Mouse (Mus musculus) gastrocnemius, adult 8-10 months (tissue): Measurements from ENCODE around the gene Nkiras1. TPM values are rescaled to one million over a fixed set of nuclear protein-coding genes. Genes with fewer than 3 reads are reported as not detected.
"Not testable (repeated sequence)": the region's sequence is repeated elsewhere in the genome, so short reads cannot be mapped to it uniquely, and the experiment has no call there.

Experiments used
- DNase-seq, 2 experiments: peaks; one replicate each; pipeline ENCODE4 v3.0.0; 2022; ENCODE audit warnings: low spot score in 2 of 2
- total RNA-seq, 4 experiments: library from RNA; stranded (reverse); gene quantifications; 2 replicates each; pipeline ENCODE4 v1.2.4; 2022

Nkiras1 gene
- total RNA-seq = 10 to 100 TPM; 31.0 to 33.9 (median 31.8) TPM

DNA sequence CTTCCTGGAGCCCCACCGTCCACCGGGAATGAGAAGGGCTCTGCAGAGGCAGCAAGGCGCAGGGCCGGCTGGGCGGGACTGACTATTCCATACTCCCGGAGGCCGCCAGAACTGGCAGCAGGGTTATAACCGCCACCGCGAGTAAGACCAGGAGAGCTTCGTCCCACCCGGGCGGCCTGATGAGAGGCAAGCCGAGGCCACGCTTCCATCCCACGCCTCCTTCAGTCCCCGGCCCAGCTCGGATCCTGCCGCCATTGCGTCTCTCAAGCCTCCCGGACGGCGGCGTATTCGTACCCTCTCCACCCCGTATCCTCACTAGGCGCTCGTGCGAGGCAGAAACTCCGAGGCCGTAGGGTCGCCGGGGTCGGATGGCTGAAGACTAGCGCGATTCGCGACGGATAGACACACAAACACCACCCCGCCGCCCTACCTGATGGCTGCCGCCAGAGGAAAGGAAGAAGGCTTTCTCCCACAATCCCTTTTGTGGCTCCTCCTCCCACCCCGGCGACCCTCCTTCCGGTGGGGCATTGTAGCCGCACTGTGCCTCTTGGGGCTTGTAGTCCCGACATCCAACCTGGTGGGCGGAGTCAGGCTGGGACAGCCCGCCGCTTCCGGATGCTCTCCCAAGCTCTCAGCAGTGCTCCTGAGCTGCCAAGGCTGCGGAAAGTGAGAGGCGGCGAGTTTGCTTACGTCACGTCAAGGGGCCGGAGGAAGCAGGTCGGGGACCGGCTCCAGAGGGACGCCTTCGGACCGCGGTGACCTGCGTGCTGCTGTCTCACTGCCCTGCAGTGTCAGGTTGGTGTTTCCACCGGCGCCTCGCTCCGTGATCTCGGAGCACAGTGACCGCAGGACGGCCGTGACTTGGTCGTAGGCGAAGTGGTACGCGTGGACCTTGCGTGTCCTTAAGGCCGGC lies at the start of gene Nkiras1, which contains the start of gene Rpl15:
Nkiras1 (plus strand) TSS at position 608 of the 913 bp plus-strand sequence.
Rpl15 (minus strand) TSS at position 863 of the 913 bp plus-strand sequence.
- peak; percentile 98 to 99 for DNase-seq

DNA sequence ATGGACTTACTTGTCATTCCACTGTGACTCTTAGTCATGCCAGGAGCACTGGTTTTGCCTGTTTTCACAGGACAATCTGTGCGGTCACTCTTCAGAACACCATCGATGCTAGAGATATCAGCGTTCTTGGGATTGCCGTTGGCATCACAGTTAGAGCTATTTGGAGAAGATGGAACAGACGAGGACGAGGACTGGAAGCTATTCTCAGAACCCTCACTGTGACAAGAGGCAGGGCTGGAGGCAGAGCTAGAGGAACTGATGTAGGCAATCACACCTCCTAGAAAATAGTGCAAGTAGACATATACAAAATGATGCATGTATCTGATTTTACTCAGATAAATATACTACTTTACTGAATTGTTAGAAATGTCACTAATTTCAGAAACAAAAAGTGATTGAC lies 49.0 kb upstream of the Nkiras1 start:
- no peak for DNase-seq

DNA sequence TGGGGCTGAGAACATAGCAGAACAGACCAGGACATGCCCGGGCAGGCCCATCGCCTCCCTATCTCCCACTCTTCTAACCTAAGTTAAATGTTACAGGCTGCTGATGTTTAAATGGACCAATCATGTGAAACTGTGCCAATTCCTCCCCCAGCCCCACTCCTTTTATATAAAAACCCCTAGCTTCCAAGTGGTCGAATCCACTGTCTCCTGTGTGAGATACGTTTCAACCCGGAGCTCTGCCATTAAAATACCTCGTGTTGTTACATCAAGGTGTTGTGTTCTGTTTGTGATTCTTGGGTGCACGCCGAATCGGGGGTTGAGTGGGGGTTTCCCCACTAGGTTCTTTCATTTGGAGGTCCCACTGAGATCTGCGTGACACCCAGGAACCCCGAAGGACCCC lies 45.5 kb upstream of the Nkiras1 start:
- DNase-seq = not testable (repeated sequence)

DNA sequence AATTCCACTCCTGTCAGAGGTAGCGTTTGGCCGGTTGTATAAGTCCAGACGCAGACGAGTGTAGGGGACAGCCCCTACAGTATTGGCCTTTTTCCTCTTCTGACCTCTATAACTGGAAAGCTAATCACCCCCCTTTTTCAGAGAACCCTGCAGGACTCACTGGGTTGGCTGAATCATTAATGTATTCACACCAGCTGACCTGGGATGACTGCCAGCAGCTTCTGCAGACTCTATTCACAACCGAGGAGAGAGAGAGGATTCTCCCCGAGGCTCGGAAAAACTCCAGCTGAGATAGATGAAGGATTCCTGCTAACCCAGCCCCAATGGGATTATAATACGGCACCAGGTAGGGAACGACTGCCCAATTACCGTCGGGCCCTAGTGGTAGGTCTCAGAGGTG lies 44.8 kb upstream of the Nkiras1 start:
- not testable (repeated sequence) for DNase-seq

DNA sequence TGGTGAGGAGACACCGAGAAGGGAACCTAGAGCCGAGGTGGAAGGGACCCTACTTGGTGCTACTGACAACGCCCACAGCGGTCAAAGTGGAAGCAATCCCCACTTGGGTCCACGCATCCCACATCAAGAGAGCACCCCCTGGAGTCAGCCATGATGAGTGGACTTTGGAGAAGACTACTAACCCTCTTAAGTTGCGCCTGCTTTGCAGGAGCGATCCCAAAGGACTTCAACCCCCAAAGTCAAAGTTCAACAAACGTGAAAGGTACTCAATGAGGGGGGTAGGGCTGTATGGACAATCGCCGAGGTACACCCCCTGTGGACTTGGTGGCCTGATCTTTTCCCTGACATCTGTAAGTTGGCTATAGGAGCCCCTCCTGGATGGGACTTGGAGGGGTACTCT lies 41.2 kb upstream of the Nkiras1 start:
- not testable (repeated sequence) for DNase-seq

DNA sequence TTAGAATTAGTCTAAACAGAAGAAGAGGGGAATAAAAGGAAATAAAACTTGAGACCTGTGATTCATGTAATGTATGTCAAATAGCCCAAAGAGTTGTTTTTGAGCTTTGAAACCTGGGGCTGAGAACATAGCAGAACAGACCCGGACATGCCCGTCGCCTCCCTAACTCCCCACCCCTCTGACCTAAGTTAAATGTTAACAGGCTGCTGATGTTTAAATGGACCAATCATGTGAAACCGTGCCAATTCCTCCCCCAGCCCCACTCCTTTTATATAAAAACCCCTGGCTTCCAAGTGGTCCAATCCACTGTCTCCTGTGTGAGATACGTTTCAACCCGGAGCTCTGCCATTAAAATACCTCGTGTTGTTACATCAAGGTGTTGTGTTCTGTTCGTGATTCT lies 39.1 kb upstream of the Nkiras1 start:
- DNase-seq = not testable (repeated sequence)

DNA sequence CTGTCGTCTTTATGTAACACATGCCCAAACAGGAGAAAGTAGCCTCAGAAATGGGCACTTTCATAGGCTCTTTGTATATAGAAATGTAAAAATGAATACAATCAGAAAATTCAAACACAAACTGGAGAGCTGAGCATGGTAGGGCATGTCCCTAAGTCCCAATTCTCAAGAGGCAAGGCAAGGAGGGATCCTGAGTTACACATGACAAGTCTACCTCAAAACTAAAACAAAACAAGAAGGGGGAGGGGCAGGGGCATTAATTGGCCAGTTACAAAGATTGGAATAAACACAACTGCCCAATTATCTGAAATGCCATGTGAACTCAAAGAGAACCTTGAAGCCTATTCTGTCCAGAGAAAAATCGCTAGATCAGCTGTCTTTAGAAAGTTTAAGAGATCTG lies 37.9 kb upstream of the Nkiras1 start:
- no peak for DNase-seq

DNA sequence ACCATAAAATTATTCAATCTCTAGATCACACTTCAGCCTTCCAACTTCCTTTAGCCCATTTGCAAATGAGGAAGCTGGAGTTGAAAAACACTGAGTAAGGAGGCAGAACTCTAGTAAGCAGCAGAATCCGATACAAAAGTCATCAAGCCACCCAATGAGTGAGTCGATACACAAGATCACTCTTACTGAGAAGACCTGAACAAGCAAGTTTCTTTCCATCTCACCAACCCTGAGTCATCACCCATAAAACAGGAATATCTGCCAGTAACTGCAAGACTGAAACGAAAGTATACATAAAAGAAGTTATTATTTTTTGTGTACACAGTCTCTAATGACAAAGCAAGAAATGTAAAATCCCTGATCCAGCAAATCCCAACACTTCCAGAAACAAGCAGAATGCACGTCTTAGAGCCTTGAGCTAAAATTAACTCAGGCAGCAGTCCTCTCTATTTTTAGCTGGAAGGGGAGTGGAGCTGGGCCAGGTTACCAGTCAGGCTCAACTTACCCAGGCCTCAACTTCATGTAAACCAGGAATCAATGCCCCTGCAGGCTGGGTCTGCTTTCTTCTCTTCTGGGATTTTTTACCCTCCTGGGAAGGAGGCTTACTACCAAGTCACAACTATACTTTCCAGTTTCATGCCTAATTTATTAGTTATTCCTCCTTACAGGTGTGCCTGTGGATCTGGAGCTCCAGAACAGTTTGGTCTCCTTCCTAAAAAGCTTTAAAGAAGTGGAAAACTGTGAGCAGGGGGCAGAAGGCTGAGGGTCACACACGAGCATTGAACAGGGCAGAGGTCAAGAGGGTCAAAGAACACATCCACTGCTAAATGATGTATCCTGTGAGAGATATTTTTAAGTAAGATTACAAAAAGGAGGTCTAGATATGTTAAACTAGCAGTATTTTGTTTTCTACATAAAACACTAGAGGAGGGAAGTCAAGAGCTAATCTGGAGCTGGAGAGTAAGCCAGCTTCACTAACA lies 36.7 kb upstream of the Nkiras1 start:
- peak in 1 of 2 experiments; percentile 48 for DNase-seq

DNA sequence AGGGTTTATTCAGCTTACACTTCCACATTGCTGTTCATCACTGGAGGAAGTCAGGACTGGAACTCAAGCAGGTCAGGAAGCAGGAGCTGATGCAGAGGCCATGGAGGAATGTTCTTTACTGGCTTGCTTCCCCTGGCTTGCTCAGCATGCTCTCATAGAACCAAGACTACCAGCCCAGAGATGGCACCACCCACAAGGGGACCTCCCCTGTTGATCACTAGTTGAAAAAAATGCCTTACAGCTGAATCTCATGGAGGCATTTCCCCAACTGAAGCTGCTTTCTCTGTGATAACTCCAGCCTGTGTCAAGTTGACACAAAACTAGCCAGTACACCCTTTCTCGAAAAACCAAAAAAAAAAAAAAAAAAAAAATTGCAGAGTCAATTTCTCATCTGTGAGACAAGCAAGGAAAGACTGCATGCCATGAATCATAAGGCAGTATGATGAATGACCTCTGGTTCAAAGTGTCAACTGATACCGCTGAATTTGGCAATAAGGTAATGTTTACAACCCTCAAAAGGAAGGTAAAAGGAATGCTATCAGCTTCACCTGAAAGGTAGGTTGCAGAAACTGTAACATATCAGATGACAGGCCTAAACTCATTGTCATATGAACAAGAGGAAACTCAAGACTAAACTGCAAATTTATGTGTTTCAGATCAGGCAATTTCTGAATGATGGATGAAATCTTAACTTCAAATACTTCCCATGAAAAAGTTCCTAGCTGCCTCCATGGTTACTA lies 34.3 kb upstream of the Nkiras1 start:
- DNase-seq = not testable (repeated sequence)

DNA sequence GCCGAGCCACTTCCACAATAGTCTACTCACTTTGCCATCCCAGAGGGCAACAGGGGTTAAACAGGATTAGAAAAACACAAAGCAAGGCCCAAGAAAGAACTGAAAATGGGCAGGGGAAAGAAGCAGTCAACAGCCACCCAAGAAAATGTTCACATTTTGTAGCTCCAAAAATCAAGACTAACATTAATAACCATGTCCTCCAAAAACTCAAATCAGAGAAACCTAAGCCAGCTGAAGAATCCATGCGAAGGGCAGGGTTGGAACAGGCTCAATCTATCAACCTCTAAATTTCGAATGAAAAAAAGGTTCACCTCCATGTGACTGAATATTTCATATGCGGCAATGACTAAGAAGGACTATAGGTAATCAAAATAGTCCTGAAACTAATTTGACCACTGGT lies 33.6 kb upstream of the Nkiras1 start:
- DNase-seq = no peak

DNA sequence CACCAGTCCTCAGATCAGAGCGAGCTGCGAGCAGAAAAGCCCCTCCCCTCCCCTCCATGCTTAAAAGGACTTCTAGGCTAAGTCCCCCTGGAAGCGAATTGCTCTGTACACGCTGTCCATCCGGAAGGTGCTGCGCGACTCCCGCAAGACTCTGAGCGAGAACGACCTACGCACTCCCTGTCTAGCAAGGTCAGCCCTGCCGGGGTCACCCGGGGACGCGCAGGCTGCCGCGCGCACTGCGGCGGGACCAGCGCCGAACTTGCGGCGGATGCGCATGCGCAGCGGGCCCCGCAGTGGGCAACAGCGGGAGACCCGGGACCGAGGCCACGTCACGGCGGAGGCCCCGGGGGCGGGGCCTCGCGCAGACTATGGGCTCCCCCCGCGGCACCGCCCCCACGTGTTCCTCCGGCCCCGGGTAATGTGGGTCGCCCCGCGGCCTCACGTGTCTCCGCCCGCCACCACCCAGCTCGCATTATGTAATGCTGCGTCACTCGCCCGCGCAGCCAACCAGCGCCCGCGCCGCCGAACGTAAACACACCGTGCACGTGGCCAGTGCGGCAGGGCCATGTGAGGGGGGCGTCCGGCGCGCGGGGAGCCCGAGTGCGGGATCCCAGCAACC lies 32.7 kb upstream of the Nkiras1 start:
- peak; percentile 99 for DNase-seq

DNA sequence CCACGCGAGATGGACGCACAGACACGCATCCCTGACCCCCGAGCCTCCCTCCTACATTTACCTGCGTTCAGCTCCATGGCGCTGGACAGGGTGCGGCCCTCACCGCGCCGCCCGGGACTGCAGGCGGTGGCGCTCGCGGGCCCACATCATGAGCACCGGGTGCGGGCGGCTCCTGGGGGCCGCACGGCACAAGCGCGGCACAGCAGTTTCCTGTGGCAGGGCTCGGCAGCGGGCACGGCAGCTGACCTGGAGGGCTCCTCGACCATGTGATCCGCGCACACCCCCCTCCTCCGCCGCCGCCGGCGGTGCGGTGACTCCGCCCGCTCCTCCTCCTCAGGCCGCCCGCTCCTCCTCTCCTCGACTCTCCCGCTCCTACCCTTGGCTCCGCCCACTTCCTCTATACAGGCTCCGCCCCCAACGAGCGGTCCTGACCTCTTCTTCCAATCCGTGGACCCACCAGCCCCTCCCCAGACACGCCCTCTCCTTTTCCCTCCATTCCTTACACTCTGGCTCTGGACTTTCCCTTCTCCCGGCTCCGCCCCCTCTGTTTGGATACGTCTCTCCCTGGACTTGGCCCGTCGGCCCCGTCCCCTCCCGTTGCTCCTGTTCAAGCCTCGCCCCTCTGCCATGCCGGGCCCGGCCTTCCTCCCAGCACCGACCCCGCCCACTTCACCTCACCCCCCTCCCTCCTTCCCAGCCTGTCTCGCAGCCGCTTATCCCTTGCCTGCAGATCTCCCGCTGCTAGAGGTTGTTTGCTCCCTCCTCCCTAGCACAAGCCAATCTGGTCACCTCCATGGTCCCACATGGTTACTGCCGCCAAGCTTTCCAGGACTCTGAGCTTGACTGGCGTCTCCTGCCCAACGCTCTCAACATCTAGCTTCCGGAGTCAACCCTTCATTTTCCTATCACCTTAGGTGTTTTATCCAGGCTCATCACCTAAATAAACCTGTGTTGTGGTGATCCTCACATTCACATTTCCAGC lies 31.9 kb upstream of the Nkiras1 start, which contains the start of gene Nr1d2:
Nr1d2 (minus strand) TSS at position 378 of the 982 bp plus-strand sequence.
- peak; percentile 99 to 100 for DNase-seq

DNA sequence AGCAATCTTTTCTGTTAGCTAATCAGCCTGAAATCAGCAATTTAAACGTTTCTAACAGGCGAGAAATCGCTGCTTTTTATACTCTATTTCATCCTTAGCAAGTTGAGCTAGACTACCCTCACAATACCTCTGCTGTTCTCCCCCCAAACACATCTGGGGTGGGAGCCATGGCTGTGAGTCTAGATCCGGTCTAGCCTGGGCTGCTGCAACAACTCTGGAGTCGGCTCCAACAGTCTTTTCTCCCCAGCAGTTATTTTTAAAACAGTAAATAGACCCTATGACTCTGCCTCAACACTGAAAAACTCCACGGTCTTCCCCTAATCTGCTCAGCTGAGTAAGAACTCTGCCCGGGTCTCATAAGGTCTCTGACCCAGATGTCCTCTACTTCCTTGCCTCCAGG lies 30.8 kb upstream of the Nkiras1 start:
- DNase-seq = no peak

DNA sequence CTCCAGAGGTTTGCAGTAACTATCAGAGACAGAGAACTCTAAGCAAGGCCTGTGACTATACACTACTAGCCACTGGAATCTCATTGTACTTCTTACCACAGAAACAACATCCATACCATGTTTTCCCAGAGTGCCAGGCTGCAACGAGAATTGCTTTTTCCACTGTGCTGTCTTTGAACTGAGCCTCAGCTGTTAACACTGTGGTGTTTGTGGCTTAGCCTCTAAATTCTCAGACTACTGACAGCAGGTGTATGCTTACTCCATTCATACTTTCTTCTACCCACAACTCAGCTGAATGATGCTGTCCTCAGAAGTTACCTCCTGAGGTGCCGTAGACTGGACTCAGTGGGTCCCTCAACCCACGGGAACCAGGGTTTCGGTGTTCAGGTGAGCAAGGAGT lies 29.1 kb upstream of the Nkiras1 start:
- DNase-seq = no peak

DNA sequence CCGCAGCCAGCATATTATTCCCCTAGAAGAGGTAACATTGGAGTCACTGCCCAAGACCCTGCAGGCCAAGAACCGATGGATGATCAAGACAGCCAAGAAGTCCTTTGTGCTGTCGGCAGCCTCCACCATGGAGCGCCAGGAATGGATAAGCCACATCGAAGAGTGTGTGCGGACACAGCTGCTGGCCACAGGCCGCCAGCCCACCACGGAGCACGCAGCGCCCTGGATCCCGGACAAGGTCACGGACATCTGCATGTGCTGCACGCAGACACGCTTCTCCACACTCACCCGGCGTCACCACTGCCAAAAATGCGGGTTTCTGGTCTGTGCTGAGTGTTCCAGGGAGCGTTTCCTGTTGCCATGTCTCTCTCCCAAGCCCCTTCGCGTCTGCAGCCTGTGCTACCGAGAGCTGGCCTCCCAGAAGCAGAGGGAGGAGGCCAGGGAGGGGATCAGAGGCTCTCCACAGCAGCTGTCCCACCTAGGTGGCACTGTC lies 28.3 kb upstream of the Nkiras1 start:
- DNase-seq = no peak

DNA sequence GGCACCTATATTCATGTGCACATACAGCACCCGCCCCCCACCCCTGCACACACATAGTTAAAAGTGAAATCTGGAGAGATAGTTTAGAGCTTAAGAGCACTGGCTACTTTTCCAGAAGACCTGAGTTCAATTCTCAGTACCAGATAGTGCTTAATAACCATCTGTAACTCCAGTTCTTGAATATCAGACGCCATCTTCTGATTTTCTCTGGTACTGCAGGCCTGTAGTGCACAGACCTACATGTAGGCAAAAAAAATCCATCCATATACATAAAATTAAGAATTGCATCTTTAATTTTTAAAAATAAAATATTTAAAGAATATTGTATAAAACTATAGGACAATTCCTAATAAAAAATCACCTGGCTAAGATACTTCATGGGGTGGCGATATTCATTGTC lies 9.7 kb upstream of the Nkiras1 start:
- no peak for DNase-seq

DNA sequence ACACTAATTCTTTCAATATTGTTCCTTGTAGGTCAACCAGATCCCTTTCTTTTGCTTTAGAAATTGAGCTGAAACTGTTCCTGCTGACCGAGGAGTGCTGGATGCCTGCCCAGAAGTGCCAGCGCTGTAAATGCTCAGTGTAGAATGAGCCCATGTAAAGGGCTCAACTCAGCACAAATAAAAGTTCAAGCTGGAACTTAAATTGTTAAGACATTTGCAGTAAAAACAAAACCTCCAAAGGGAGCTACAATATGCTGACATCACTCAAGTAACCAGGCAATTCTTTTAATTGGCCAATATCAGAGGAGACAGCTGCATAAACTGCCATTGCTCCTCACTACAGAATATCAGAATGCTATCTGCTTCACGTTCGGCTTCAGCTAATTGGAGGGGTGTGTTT lies 7.5 kb upstream of the Nkiras1 start:
- no peak for DNase-seq

DNA sequence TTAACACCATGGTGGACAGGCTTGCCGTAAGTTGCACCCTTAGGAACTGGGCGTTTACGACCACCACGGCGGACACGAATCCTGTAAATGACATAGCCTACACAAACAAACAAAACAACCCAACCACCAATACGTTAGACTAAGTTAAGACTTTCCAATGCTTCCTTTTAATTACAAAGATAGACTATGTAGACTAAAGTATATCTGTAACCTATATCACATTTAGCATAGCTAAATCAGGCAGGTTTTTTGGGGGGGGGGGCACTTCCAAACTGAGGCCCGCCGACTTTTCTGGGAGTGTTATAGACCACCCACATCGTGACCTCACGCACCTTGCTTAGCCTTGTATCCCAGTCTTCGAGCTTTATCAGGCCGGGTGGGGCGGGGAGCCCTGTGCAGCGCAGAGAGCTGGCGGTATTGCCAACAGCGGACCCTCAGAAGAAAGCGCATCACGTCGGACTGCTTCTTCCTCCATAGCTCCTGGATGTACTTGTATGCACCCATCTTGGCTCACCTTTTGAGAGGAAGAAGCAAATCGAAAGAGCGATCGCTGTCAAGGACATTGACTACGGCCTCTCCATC lies 898 bp upstream of the Nkiras1 start:
- DNase-seq = not testable (repeated sequence)

DNA sequence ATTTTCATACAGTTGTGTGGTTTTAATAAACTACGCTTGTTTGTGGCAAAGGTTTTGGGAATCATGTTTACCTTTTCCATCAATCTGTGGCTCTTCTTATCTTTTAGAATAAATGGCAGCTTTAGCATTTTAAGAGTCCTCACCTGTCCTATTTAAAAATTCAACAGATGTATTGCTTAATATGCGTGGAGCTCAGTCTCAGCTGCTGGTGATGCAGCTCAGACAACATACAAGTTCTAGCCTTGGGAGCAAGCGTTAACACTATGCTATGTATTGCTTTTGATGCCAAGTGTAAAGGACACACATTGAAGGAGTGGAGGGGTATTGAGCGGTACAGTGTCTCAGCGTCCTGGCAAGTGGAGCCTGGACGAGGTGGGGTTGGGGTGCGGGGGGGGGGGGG lies 730 bp downstream of the Nkiras1 start:
- no peak for DNase-seq
